Mouse (Mus musculus) hindbrain, embryonic 16.5 days (tissue): ENCODE results near the gene Arcn1. TPM values are rescaled to one million over a fixed set of nuclear protein-coding genes. Genes with fewer than 3 reads are reported as not detected.

Source experiments
- ATAC-seq: fragments of 200-750 bp; cut with Nextera tagmentation; 2 replicates; pipeline ENCODE4 v1.8.0; 2017; ENCODE audit warnings: moderate TSS enrichment, moderate library complexity
- H3K27ac ChIP-seq: fragments of 300-500 bp; sonication (generic); 2 replicates; pipeline ENCODE4 v1.5.1; 2014; ENCODE audit warnings: low read depth, mild to moderate bottlenecking, control low read depth, low read length, moderate library complexity
- H3K27me3 ChIP-seq: fragments of 300-500 bp; sonication (generic); replicated peaks from 2 replicates; pipeline ENCODE4 v1.6.1; 2014; ENCODE audit warnings: low read length; ENCODE audit not compliant: control insufficient read depth, insufficient read depth
- H3K36me3 ChIP-seq: fragments of 300-500 bp; sonication (generic); 2 replicates; pipeline ENCODE4 v1.6.1; 2014; ENCODE audit warnings: mild to moderate bottlenecking, low read length, moderate library complexity, mixed read lengths; ENCODE audit not compliant: control insufficient read depth, insufficient read depth
- H3K4me1 ChIP-seq: fragments of 300-500 bp; sonication (generic); 2 replicates; pipeline ENCODE4 v1.6.1; 2014; ENCODE audit warnings: low read depth, low read length; ENCODE audit not compliant: control insufficient read depth, insufficient read depth
- H3K4me2 ChIP-seq: fragments of 300-500 bp; sonication (generic); 2 replicates; pipeline ENCODE4 v1.6.1; 2014; ENCODE audit warnings: mild to moderate bottlenecking, low read length, control low read depth, moderate library complexity
- H3K4me3 ChIP-seq: fragments of 300-500 bp; sonication (generic); 2 replicates; pipeline ENCODE4 v1.5.1; 2014; ENCODE audit warnings: mild to moderate bottlenecking, low read length, control low read depth, moderate library complexity
- H3K9ac ChIP-seq: fragments of 300-500 bp; sonication (generic); 2 replicates; pipeline ENCODE4 v1.6.1; 2014; ENCODE audit warnings: low read depth, mild to moderate bottlenecking, control low read depth, low read length, moderate library complexity
- H3K9me3 ChIP-seq: fragments of 300-500 bp; sonication (generic); 2 replicates; pipeline ENCODE4 v1.6.1; 2014; ENCODE audit warnings: mild to moderate bottlenecking, low read length, moderate library complexity; ENCODE audit not compliant: control insufficient read depth
- WGBS: fragments of 180-500 bp; shearing (Covaris S2); extraction: QIAGEN DNeasy Blood & Tissue Kit; methylation state at CpG from one replicate; pipeline ENCODE4 v1.1.7; 2014; 5-methylcytosine and 5-hydroxymethylcytosine counted together
- polyA plus RNA-seq: library from polyadenylated mRNA; unstranded; fragments of >200 nt; fragmentation: Nextera tagmentation; extraction: Ambion mirVana; gene quantifications from 2 replicates; pipeline ENCODE4 v1.2.1, GENCODE M21; 2015

Gene Arcn1
- polyA plus RNA-seq, 1 experiment from 2014 or later: 130 TPM

- no peak overlapping the region for H3K4me2 ChIP-seq
- no peak overlapping the region for H3K4me3 ChIP-seq
- ATAC-seq: no peak
- peak overlapping the region; percentile 7; the same call in 1 of the 2 replicates for H3K9ac ChIP-seq
- no peaks in the 10 kb centered on the region for H3K27me3 ChIP-seq
- H3K36me3 ChIP-seq: no peaks in the 10 kb centered on the region
- 46% methylated on average over 7 of the region's 7 CpGs for WGBS
- peaks cover 62% of the 10 kb centered on the region for H3K4me1 ChIP-seq
- peak overlapping the region; percentile 67 for H3K27ac ChIP-seq
- no peaks in the 10 kb centered on the region for H3K9me3 ChIP-seq
Measured at GRCm38 (mm10) chr9:44723008-44723407, 44.6 kb downstream of the Arcn1 start.

GRCm38 (mm10) chr9:44722575-44722974 lies 45.1 kb downstream of the Arcn1 start:
- H3K4me3 ChIP-seq: no peak overlapping the region
- no peaks in the 10 kb centered on the region for H3K27me3 ChIP-seq
- H3K4me2 ChIP-seq: no peak overlapping the region
- no peak for ATAC-seq
- H3K9ac ChIP-seq: no peak overlapping the region
- H3K36me3 ChIP-seq: no peaks in the 10 kb centered on the region
- H3K4me1 ChIP-seq: peaks cover 67% of the 10 kb centered on the region
- WGBS: 37% methylated on average over 7 of the region's 7 CpGs
- no peaks in the 10 kb centered on the region for H3K9me3 ChIP-seq
- peak overlapping the region; percentile 67; the same call in 1 of the 2 replicates for H3K27ac ChIP-seq

GRCm38 (mm10) chr9:44721877-44722186 lies 45.8 kb downstream of the Arcn1 start:
- H3K9ac ChIP-seq: peak overlapping the region; percentile 80
- no peaks in the 10 kb centered on the region for H3K27me3 ChIP-seq
- H3K4me2 ChIP-seq: peak overlapping the region; percentile 73
- WGBS: 82% methylated on average over 3 of the region's 3 CpGs
- H3K36me3 ChIP-seq: 0 out of 2 replicates have a peak, but pooled peaks cover 3% of the 10 kb centered on the region
- H3K4me1 ChIP-seq: peaks cover 65% of the 10 kb centered on the region
- H3K9me3 ChIP-seq: no peaks in the 10 kb centered on the region
- peak overlapping the region; percentile 78; the same call in 1 of the 2 replicates for H3K4me3 ChIP-seq
- no peak; the same call in 1 of the 2 replicates for ATAC-seq
- H3K27ac ChIP-seq: 0 out of 2 replicates have a peak overlapping the region, but pooled peaks have one; percentile 45

GRCm38 (mm10) chr9:44721154-44721876 lies 46.3 kb downstream of the Arcn1 start:
- Histone ChIP-seq H3K27me3 (no peaks in the 10 kb centered on the region), H3K4me1 (peaks cover 61% of the 10 kb centered on the region), H3K36me3 (0 out of 2 replicates have a peak, but pooled peaks cover 3% of the 10 kb centered on the region), H3K9ac (peak overlapping the region; percentile 80), H3K27ac (peak overlapping the region; percentile 84), H3K4me3 (peak overlapping the region; percentile 78), H3K4me2 (peak overlapping the region; percentile 73), H3K9me3 (no peaks in the 10 kb centered on the region)
- ATAC-seq: peak; percentile 79
- under 1% methylated on average over 40 of the region's 40 CpGs for WGBS

- Histone ChIP-seq H3K4me1 (peaks cover 61% of the 10 kb centered on the region), H3K9me3 (no peaks in the 10 kb centered on the region), H3K27me3 (no peaks in the 10 kb centered on the region), H3K36me3 (peaks cover 5% of the 10 kb centered on the region), H3K4me3 (peak overlapping the region; percentile 78), H3K4me2 (peak overlapping the region; percentile 73), H3K27ac (peak overlapping the region; percentile 84), H3K9ac (peak overlapping the region; percentile 80)
- WGBS: 11% methylated on average over 9 of the region's 9 CpGs
- peak; percentile 17 for ATAC-seq
Measured at GRCm38 (mm10) chr9:44720358-44721153, 47.1 kb downstream of the Arcn1 start.

- peak overlapping the region; percentile 84; the same call in 1 of the 2 replicates for H3K27ac ChIP-seq
- no peaks in the 10 kb centered on the region for H3K9me3 ChIP-seq
- H3K36me3 ChIP-seq: peaks cover 11% of the 10 kb centered on the region
- peak overlapping the region; percentile 73 for H3K4me2 ChIP-seq
- H3K27me3 ChIP-seq: no peaks in the 10 kb centered on the region
- peaks cover 57% of the 10 kb centered on the region for H3K4me1 ChIP-seq
- H3K4me3 ChIP-seq: peak overlapping the region; percentile 78
- H3K9ac ChIP-seq: peak overlapping the region; percentile 80; the same call in 1 of the 2 replicates
- 65% methylated on average over 8 of the region's 8 CpGs for WGBS
- peak; percentile 15; the same call in 1 of the 2 replicates for ATAC-seq
Measured at GRCm38 (mm10) chr9:44719632-44720357, 47.9 kb downstream of the Arcn1 start.

GRCm38 (mm10) chr9:44718937-44719631 lies 48.6 kb downstream of the Arcn1 start:
- 69% methylated on average over 12 of the region's 12 CpGs for WGBS
- H3K4me3 ChIP-seq: no peak overlapping the region
- H3K9me3 ChIP-seq: no peaks in the 10 kb centered on the region
- no peak overlapping the region for H3K9ac ChIP-seq
- H3K4me1 ChIP-seq: peaks cover 55% of the 10 kb centered on the region
- H3K27me3 ChIP-seq: no peaks in the 10 kb centered on the region
- H3K27ac ChIP-seq: no peak overlapping the region
- H3K36me3 ChIP-seq: peaks cover 14% of the 10 kb centered on the region
- ATAC-seq: no peak
- peak overlapping the region; percentile 73 for H3K4me2 ChIP-seq

GRCm38 (mm10) chr9:44717822-44718242 lies 49.8 kb downstream of the Arcn1 start:
- peak; percentile 12; the same call in 1 of the 2 replicates for ATAC-seq
- Histone ChIP-seq H3K9me3 (no peaks in the 10 kb centered on the region), H3K27me3 (no peaks in the 10 kb centered on the region), H3K4me1 (peaks cover 43% of the 10 kb centered on the region), H3K27ac (no peak overlapping the region), H3K36me3 (peaks cover 14% of the 10 kb centered on the region), H3K4me2 (no peak overlapping the region), H3K9ac (no peak overlapping the region), H3K4me3 (no peak overlapping the region)
- WGBS: 67% methylated on average over 10 of the region's 10 CpGs
